Mouse (Mus musculus) limb, embryonic 13.5 days (tissue): ENCODE data around the gene Tia1. TPM values are rescaled to one million over a fixed set of nuclear protein-coding genes. Genes with fewer than 3 reads are reported as not detected.

Source experiments
- ATAC-seq: fragments of 200-750 bp; cut with Nextera tagmentation; 2 replicates; pipeline ENCODE4 v1.8.0; 2017; ENCODE audit warnings: low read depth, moderate number of reproducible peaks, moderate TSS enrichment; ENCODE audit not compliant: low FRiP score
- H3K27ac ChIP-seq: fragments of 300-500 bp; sonication (generic); 2 replicates; pipeline ENCODE4 v1.5.1; 2015; ENCODE audit warnings: inconsistent platforms, mild to moderate bottlenecking, moderate library complexity
- H3K27me3 ChIP-seq: fragments of 300-500 bp; sonication (generic); 2 replicates; pipeline ENCODE4 v1.6.1; 2015; ENCODE audit warnings: mild to moderate bottlenecking, inconsistent platforms
- H3K36me3 ChIP-seq: fragments of 300-500 bp; sonication (generic); 2 replicates; pipeline ENCODE4 v1.6.1; 2015; ENCODE audit warnings: inconsistent platforms, mild to moderate bottlenecking, moderate library complexity
- H3K4me1 ChIP-seq: fragments of 300-500 bp; sonication (generic); 2 replicates; pipeline ENCODE4 v1.6.1; 2015; ENCODE audit warnings: inconsistent platforms
- H3K4me2 ChIP-seq: fragments of 300-500 bp; sonication (generic); replicated peaks from 2 replicates; pipeline ENCODE4 v1.6.1; 2015; ENCODE audit warnings: inconsistent platforms, mild to moderate bottlenecking, moderate library complexity
- H3K4me3 ChIP-seq: fragments of 300-500 bp; sonication (generic); 2 replicates; pipeline ENCODE4 v1.5.1; 2015; ENCODE audit warnings: moderate library complexity, mild to moderate bottlenecking, inconsistent platforms
- H3K9ac ChIP-seq: fragments of 300-500 bp; sonication (generic); 2 replicates; pipeline ENCODE4 v1.6.1; 2015; ENCODE audit warnings: mild to moderate bottlenecking, inconsistent platforms
- H3K9me3 ChIP-seq: fragments of 300-500 bp; sonication (generic); 2 replicates; pipeline ENCODE4 v1.6.1; 2016; ENCODE audit warnings: inconsistent platforms
- WGBS: fragments of 180-500 bp; shearing (Covaris S2); methylation state at CpG from one replicate; pipeline ENCODE4 v1.1.7; 2015; 5-methylcytosine and 5-hydroxymethylcytosine counted together
- polyA plus RNA-seq: library from polyadenylated mRNA; unstranded; fragments of >200 nt; fragmentation: Nextera tagmentation; extraction: Ambion mirVana; gene quantifications from 2 replicates; pipeline ENCODE4 v1.2.1, GENCODE M21; 2015

The Tia1 gene
- polyA plus RNA-seq, 1 experiment from 2014 or later: 293 TPM

- H3K36me3 ChIP-seq: peaks cover 69% of the 10 kb centered on the region
- H3K27me3 ChIP-seq: no peaks in the 10 kb centered on the region
- peaks cover 16% of the 10 kb centered on the region for H3K4me1 ChIP-seq
- H3K4me3 ChIP-seq: no peak overlapping the region
- no peak for ATAC-seq
- H3K4me2 ChIP-seq: no peak overlapping the region
- whole genome bisulfite sequencing: 94% methylated on average over 5 of the region's 5 CpGs
- no peak overlapping the region for H3K27ac ChIP-seq
- no peak overlapping the region for H3K9ac ChIP-seq
- 0 out of 2 replicates have a peak, but pooled peaks cover 3% of the 10 kb centered on the region for H3K9me3 ChIP-seq
Observed at GRCm38 (mm10) chr6:86391326-86391725, 12.7 kb upstream of the Tia1 start.

GRCm38 (mm10) chr6:86393187-86393586 is 10.8 kb upstream of the Tia1 start:
- no peak for ATAC-seq
- Histone ChIP-seq H3K27me3 (no peaks in the 10 kb centered on the region), H3K27ac (no peak overlapping the region), H3K9ac (no peak overlapping the region), H3K36me3 (peaks cover 56% of the 10 kb centered on the region), H3K4me1 (peaks cover 20% of the 10 kb centered on the region), H3K9me3 (0 out of 2 replicates have a peak, but pooled peaks cover 3% of the 10 kb centered on the region), H3K4me3 (no peak overlapping the region), H3K4me2 (no peak overlapping the region)
- WGBS: 84% methylated on average over 1 of the region's 1 CpGs

- Histone ChIP-seq H3K9me3 (0 out of 2 replicates have a peak, but pooled peaks cover 3% of the 10 kb centered on the region), H3K4me2 (no peak overlapping the region), H3K36me3 (peaks cover 46% of the 10 kb centered on the region), H3K27ac (no peak overlapping the region), H3K9ac (no peak overlapping the region), H3K4me3 (no peak overlapping the region), H3K27me3 (peaks cover 5% of the 10 kb centered on the region; the same call in 1 of the 2 replicates), H3K4me1 (peaks cover 20% of the 10 kb centered on the region)
- no peak for ATAC-seq
- 86% methylated on average over 17 of the region's 17 CpGs for WGBS
Observed at GRCm38 (mm10) chr6:86394078-86394720, 9.8 kb upstream of the Tia1 start.

DNA sequence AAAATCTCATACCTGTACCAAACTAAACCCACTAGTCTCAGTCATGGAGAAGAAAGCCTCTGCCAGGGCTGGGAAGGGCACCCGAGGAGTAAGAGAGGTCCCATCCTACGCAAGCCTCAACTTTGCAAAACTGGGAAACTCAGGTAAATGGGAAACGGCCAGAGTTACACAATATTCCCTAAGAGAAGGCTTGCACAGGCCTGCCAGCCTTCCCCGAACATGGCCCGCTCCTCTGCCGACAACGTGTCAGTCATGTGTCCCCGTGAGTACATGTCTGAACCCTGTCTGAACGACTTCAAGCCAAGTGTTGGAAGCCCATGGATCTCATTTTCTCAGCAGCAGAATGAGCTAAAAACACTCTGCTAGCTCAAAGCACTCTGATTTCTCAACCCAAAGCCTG is 9.0 kb upstream of the Tia1 start:
- peaks cover 5% of the 10 kb centered on the region; the same call in 1 of the 2 replicates for H3K27me3 ChIP-seq
- 0 out of 2 replicates have a peak, but pooled peaks cover 3% of the 10 kb centered on the region for H3K9me3 ChIP-seq
- H3K4me2 ChIP-seq: peak overlapping the region; percentile 90
- peaks cover 20% of the 10 kb centered on the region for H3K4me1 ChIP-seq
- peaks cover 37% of the 10 kb centered on the region for H3K36me3 ChIP-seq
- WGBS: 84% methylated on average over 9 of the region's 9 CpGs
- 0 out of 2 replicates have a peak overlapping the region, but pooled peaks have one; percentile 91 for H3K4me3 ChIP-seq
- ATAC-seq: no peak
- peak overlapping the region; percentile 84; the same call in 1 of the 2 replicates for H3K9ac ChIP-seq
- no peak overlapping the region for H3K27ac ChIP-seq

DNA sequence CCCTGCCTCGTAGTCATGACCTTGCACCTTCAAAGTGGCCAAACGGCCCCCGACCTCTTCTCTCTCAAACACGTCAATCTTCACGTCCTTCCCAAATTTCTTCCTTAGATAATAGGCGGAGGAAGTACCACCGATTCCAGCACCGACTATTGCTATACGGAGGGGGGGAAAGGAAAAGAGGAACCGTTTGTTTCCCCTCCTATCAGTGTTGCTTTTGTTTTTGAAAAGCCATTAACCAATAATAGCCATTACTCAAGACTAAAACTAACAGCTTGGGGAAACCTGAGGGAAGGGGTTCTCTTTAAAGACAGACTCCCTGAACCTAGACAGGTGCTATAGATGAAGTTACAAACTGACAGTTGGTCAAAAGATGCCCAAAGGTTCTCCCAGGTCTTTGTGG is 8.1 kb upstream of the Tia1 start:
- peak overlapping the region; percentile 90 for H3K4me2 ChIP-seq
- no peak overlapping the region for H3K27ac ChIP-seq
- peak overlapping the region; percentile 91 for H3K4me3 ChIP-seq
- no peak for ATAC-seq
- H3K27me3 ChIP-seq: peaks cover 5% of the 10 kb centered on the region; the same call in 1 of the 2 replicates
- 38% methylated on average over 10 of the region's 10 CpGs for WGBS
- peak overlapping the region; percentile 84 for H3K9ac ChIP-seq
- peaks cover 28% of the 10 kb centered on the region for H3K36me3 ChIP-seq
- H3K9me3 ChIP-seq: 0 out of 2 replicates have a peak, but pooled peaks cover 3% of the 10 kb centered on the region
- peaks cover 20% of the 10 kb centered on the region for H3K4me1 ChIP-seq

- Histone ChIP-seq H3K27me3 (peaks cover 5% of the 10 kb centered on the region; the same call in 1 of the 2 replicates), H3K4me2 (peak within 1 kb of the TSS; percentile 90), H3K36me3 (peaks cover 20% of the 10 kb centered on the region), H3K4me3 (peak within 1 kb of the TSS; percentile 91), H3K27ac (peak within 1 kb of the TSS; percentile 87), H3K9me3 (0 out of 2 replicates have a peak, but pooled peaks cover under 1% of the 10 kb centered on the region), H3K4me1 (peaks cover 20% of the 10 kb centered on the region), H3K9ac (peak within 1 kb of the TSS; percentile 84)
- WGBS: under 1% methylated on average over 51 of the region's 51 CpGs
- peak; percentile 94 for ATAC-seq
Observed at GRCm38 (mm10) chr6:86396581-86397256, 7.3 kb upstream of the Tia1 start, which contains the start of gene Pcyox1. Pcyox1 (minus strand) TSS chr6:86397154.

DNA sequence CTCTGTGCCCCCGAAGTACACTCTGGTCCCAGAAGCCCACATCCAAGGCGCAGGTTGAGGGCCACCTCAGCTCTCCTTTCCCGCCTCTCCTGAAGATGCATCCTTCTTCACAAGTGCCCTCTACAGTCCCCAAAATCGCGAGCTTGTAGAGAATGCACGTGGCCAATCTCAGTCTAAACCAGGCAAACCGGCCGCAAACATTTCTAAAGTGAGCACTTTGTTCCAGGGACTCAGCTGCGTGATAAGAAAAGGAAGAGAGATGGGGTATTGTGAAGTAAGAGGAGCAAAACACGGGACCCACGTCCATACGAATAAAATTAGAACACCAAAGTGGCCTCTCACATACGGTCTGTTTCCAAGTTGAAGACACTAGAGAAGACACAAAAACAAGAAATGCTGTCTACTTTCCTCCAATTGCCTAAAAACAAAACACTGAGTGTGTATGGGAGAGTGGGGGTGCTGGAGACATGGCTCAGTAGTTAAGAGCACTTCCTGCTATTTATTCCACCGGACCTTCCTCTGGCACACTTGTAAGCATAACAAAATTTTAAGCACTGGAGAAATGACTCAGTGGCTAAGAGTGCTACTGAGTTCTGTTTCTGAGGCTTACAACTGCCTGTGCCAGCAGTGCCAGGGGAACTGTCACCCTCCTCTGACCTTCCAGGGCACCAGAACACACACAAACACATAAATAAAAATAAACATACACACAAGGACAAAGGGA is 6.6 kb upstream of the Tia1 start:
- Histone ChIP-seq H3K4me1 (peaks cover 20% of the 10 kb centered on the region), H3K36me3 (peaks cover 13% of the 10 kb centered on the region), H3K4me2 (peak overlapping the region; percentile 90), H3K9me3 (no peaks in the 10 kb centered on the region), H3K4me3 (peak overlapping the region; percentile 91), H3K27me3 (peaks cover 5% of the 10 kb centered on the region; the same call in 1 of the 2 replicates), H3K9ac (peak overlapping the region; percentile 84), H3K27ac (peak overlapping the region; percentile 87; the same call in 1 of the 2 replicates)
- WGBS: 7% methylated on average over 14 of the region's 14 CpGs
- peak; percentile 16; the same call in 1 of the 2 replicates for ATAC-seq

DNA sequence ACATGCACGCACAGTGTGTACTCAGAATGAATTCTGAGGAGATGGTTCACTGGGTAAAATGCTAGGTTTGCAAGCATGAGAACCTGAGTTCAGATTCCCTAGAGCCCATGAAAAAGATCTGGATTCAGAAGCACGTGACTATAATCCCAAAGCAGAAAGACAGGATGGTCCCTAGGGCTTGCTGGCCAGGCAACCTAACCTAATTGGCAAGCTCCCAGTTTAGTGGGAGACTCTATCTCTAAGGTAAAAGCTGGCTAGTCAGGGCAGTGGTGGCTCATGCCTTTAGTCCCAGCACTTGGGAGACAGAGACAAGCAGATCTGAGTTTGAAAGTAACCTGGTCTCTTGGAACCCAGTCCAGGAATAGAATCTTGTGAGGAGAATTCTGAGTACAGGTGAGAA is 5.0 kb upstream of the Tia1 start:
- Histone ChIP-seq H3K4me3 (no peak overlapping the region), H3K4me2 (no peak overlapping the region), H3K27me3 (peaks cover 5% of the 10 kb centered on the region; the same call in 1 of the 2 replicates), H3K36me3 (peaks cover 4% of the 10 kb centered on the region; the same call in 1 of the 2 replicates), H3K9me3 (no peaks in the 10 kb centered on the region), H3K4me1 (peaks cover 20% of the 10 kb centered on the region), H3K27ac (no peak overlapping the region), H3K9ac (no peak overlapping the region)
- ATAC-seq: no peak
- WGBS: 85% methylated on average over 2 of the region's 2 CpGs

- Histone ChIP-seq H3K9me3 (no peaks in the 10 kb centered on the region), H3K9ac (no peak overlapping the region), H3K4me3 (no peak overlapping the region), H3K36me3 (no peaks in the 10 kb centered on the region), H3K4me1 (peaks cover 17% of the 10 kb centered on the region), H3K27me3 (peaks cover 5% of the 10 kb centered on the region; the same call in 1 of the 2 replicates), H3K4me2 (no peak overlapping the region), H3K27ac (no peak overlapping the region)
- ATAC-seq: no peak
- WGBS: 73% methylated on average over 2 of the region's 2 CpGs
Observed at GRCm38 (mm10) chr6:86399995-86400394, 4.0 kb upstream of the Tia1 start.

- peaks cover 5% of the 10 kb centered on the region; the same call in 1 of the 2 replicates for H3K27me3 ChIP-seq
- H3K27ac ChIP-seq: no peak overlapping the region; the same call in 1 of the 2 replicates
- no peaks in the 10 kb centered on the region for H3K36me3 ChIP-seq
- no peaks in the 10 kb centered on the region for H3K9me3 ChIP-seq
- ATAC-seq: no peak
- peak overlapping the region; percentile 58 for H3K4me2 ChIP-seq
- peak overlapping the region; percentile 34 for H3K4me3 ChIP-seq
- H3K4me1 ChIP-seq: peaks cover 7% of the 10 kb centered on the region
- WGBS: 5% methylated on average over 9 of the region's 9 CpGs
- peak overlapping the region; percentile 57; the same call in 1 of the 2 replicates for H3K9ac ChIP-seq
Observed at GRCm38 (mm10) chr6:86400972-86401371, 3.0 kb upstream of the Tia1 start.

GRCm38 (mm10) chr6:86402681-86403607 is 1.1 kb upstream of the Tia1 start:
- ATAC-seq: no peak
- peak overlapping the region; percentile 89 for H3K4me3 ChIP-seq
- peaks cover 11% of the 10 kb centered on the region for H3K4me1 ChIP-seq
- H3K4me2 ChIP-seq: peak overlapping the region; percentile 53
- 39% methylated on average over 12 of the region's 12 CpGs for WGBS
- H3K9me3 ChIP-seq: no peaks in the 10 kb centered on the region
- no peak overlapping the region for H3K27ac ChIP-seq
- H3K27me3 ChIP-seq: peaks cover 5% of the 10 kb centered on the region; the same call in 1 of the 2 replicates
- peaks cover 9% of the 10 kb centered on the region for H3K36me3 ChIP-seq
- no peak overlapping the region for H3K9ac ChIP-seq
